Mouse (Mus musculus) kidney, postnatal 25 days (tissue): ENCODE measurements at regions not wholly inside any gene's neighbourhood (a gene's known extent, or its start where the extent isn't known, plus 50 kb on each side); places are given as distances from the start of the nearest gene placed in this dataset.

Experiments
- DNase-seq, 2 experiments: peaks; one replicate each; pipeline ENCODE4 v3.0.0; 2021; ENCODE audit warnings: mixed read lengths in 2 of 2

DNA sequence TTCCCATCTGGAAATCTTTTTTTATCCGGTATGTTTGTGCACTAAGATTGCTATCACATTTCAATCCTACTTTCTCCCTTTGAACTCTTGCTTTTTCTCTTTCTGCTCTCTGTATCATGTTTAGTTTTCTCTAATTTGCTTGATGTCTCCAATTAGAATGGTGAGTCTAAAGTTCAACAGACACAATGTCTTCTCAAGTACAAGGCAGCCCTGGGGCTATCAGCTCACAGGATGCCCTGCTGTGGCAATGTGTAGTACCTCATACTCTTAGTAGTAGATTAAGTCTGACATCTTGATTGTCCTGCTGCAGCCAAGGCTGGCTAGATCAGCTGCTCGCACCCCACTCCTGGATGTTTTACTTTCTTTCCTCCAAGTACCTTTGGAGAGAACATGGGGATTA lies 186.4 kb downstream of the Irs2 start:
- no peak for DNase-seq

DNA sequence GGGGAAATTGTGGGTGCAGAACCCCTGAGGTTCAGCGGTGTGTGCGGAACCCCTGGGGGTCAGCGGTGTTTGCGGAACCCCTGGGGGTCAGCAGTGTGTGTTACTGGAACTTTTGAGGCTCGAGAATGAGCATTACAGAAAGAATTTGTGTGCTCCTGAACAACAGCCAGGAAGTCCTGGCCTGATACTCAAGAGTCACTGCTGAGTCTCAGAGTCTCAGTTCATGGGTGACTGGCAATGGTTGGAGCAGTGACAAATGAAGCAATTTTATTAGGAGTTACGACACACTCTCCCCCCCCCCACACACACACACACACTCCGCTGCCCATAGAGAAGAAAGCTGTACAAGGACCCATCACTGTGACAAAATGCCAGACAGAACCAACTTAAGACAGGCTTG lies 193.8 kb downstream of the Irs2 start:
- DNase-seq, result no peak

DNA sequence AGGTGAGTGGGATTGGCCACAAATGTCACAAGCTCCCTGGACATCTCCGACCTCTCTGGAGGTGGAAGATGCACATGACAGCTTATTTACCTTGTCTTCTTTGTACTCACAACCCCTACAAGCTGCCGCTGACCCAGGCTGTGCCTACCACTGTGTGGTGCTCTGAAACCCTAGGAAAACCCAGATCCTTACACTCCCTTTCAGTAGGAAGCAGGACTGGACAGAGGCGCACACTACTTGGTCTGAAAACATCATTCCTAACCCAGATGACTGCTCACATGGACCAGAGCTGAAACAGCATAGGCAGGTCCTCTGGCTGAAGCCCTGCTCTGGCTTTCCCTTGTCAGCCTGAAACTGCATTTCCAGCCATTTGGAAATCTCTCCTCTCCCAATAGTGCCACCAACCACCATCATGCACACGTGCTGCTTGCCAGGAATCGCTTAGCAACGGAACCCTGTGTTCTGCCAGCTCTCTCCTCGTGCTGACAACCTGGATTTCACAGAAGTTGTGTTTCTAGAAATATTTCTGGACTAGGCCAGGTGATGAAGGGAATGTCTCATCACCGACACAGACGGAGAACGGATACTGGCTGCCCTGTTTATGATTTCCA lies 196.1 kb downstream of the Irs2 start:
- DNase-seq, result no peak

DNA sequence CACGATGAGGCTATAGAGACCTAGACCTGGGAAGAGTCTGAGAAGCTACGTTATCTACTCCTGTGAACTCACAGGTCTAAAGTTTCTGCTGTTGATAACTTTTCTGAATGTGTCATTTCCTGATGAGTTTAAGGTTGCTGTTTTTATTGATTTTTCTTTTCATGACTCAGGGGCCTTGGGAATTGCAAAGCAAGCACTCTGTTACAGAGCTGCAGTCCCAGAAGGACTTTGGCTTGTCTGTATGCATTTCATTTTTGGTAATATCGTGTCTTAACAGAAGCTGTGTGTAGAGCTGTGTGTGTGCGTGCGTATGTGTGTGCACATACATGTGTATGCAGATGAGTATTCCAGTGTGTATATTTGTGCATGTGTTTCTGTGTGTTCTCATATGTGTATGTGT lies 201.2 kb downstream of the Irs2 start:
- DNase-seq, result no peak

DNA sequence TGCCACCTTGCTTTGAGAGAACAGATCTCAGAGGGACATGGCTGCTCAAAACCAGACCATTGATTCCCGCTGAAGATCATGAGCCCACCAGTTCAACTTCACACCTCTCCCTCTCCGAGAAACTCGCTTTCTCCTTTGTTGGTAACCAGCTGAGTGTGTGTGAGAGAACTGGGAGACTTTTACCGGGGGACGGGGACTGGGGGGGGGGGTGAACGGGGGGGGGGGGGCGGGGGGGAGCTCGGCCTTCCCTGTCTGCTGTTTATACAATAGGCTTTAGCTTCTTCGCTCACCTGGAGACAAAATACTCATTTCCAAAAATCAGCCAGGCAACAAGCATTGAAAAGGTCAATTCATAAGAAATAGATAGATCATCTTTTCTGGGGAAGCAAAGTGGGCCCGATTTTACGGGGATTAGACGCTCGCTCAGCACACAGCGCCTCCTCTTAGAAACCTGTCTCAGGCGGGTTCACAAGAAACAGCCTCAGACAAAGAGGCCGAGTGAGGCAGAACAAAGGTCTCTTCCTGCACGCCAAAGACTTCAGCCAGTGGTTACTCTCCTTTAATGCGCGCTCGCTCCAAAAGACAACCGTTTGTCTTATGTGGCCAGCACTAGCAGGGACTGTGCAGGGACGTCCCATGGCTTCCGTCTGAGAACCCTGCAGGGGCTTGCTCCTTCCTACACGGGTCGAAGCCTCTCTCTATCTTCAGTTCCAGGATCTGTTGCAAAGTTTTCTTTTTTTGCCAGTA lies 202.7 kb downstream of the Irs2 start:
- DNase-seq, result peak; percentile 27 to 49

DNA sequence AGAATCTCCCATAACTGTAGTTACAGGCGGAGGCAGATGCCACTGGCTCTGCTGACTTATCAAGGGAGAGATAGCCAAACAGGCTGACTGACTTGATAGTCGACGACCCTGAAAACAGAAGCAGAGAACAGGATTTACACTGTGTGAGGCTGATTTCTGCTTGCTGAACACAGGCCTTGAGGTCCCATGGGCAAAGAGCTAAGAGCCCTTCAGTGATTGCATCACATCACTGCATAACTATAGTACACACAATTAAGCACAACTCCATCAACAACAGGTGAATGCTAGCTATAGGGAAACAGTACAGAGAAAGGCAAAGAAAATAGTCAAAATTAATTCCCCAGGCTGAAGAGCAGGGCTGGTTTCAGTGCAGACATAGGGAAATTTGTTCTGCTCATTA lies 203.3 kb downstream of the Irs2 start:
- DNase-seq, result no peak

DNA sequence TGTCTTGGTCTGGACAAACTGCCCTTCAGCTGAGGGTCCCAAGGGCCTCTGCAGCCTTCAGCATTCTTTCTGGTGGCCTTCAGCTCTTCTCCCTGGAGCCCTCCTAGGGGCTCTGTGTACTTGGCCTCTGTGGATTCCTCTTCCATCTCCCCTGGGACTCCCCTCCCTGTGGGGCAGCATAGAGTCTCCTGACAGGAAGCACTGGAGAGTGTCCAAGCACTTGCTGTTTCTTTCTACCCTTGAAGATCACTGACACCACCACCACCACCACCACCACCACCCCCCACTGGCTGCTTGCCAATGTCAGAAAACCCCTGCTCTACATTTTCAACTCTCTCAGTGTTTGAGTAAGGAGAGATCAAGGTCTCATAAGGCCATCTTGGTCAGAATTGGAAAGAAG lies 206.3 kb downstream of the Irs2 start:
- DNase-seq, result peak; percentile 21 to 39

DNA sequence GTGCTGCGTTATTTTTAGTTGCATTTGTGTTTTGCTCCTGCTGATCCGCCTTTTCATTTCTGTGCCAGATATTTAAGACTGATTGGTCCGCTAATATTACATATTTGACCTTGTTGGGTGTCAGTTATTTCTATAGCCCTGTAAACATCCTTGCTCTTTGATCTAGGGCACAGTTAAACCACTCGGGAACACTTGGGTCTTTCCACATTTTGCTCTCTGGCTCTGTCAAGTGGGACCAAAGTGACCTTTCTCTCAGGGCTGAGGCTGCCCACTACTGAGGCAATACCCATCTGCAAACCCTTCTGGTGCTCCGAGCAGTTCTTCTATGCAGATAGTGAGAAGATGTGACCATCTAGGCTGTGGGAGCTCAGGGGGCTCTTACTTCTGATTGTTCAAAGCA lies 206.7 kb downstream of the Irs2 start:
- DNase-seq, result no peak

DNA sequence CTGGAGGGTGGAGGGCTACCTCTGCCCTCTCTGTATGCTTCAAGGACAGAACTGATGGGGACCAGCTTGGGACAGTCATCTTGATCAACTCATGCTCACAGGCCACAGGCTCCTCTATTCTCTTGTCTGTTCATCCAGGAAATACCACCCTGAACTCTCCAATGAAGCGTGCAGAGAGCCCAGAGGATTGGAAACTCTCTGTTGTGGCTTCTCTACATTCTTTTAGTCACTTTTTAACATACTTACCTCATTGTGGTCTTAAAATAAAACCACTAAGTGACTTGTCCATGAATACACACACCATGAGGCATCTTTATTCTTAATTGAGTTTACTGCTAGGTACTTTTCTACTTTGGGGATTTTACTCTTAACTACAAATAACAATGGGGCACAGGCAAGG lies 209.8 kb downstream of the Irs2 start:
- no peak for DNase-seq

DNA sequence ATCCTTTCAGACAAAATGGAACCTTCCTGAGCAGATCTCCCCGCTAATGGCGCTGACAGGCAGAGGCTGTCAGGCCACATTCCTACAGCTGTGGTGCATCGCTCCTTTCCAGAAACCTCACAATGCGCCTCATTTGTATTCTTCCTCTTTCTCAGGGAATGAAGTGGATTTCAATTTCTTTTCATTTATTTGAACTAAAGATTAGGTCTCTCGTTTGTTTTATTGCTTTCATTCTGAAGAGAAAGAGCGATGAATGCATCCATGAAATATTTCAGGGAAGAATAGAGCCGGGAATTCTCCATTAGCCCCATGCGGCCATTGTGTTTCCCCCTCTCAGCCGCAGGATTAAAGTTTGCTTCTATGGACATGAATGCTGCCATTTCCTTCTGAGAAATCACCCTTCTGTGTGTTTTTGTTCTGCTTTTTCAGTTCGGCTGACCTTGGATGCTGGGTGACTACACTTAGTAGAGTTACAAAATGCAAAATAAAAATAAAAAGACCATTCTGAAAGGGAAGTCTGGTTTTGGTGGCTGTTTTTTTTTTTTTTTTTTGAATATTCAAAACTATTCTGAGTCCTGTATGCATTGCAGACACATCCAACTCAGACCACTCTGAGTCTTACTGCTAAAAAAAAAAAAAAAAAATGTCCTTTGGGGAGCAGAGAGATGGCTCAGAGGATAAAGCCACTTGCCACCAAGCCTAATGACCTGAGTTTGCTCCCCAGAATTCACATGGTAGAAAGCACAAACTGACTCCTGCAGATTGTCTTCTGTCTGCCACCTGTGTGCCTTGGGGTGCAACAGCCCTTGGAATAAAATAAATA lies 213.7 kb downstream of the Irs2 start:
- no peak for DNase-seq

DNA sequence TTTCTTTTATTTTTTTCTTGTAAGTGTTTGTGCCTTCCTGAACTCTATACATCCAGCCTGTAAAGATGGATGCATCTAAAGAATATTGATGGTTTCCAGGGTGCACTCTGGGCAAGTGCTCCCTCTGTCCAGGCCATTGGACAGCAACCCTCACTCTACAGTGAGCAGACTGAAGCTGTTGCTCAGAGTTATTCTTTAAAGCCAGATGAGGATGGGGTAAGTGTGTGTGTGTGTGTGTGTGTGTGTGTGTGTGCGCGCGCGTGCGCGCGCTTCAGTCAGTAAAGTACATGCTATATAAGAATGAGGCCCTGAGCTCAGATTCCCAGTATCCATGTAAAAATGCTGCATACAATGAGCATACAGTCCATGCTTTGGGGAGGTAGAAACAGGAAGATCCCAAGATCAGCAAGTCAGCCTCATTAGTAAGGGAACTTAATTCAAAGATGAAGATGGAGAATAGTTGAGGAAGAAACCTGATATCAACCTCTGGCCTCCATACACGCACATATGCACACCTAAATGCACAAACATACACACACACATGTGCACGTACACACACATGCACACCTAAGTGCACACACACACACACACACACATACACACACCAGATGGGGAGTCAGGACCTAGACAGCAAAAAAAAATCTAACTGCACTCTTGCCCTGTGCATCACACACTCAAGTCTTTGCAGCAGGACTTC lies 214.4 kb downstream of the Irs2 start:
- no peak for DNase-seq

DNA sequence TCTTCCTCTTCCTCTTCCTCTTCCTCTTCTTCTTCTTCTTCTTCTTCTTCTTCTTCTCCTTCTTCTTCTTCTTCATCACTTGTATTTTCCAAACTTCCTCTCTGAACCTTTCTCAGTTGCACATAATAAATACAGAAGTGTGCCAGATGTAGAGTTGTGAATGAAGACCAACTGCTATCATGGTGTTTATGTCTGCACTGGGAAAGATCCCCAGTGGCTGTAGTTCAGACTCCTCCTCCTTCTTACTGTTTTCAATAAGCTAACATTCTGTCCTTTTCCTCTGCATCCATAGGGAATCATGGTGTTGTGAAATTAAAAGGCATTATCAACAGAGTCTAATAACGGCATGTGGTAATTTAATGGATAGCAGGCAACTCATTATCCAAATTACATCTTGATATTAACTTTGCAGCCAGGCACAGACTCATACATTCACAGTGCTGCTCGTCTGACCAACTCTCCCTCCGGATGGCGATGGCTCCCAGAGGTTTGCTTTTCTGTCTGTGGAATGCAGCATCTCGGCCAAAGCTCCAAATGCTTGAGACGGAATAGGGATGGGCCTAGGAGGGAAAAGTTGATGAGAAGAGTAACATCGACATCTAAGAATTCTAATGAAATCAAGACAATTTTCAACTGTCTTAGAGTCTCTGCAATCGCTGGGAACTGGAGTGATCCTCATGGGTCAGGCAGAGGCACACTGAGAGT lies 219.6 kb downstream of the Irs2 start:
- no peak for DNase-seq

DNA sequence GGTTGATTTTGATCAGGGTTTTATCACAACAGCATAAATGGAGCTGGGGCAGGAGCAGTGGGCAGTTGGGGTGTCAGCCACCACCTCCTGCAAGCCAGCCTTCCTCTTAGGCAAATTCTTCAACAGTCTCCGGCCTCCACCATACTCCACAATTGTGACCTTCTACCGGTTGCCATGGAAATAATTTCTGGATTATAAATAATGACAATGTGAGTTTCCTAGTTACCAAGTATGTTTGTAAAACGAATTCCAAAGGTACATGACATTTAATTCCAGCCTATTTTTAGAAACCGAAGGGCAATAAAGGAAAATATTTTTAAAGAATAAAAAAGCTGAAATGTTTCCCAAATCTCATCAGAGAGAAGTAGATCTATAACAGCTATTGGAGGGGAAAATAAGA lies 222.5 kb downstream of the Irs2 start:
- no peak for DNase-seq

DNA sequence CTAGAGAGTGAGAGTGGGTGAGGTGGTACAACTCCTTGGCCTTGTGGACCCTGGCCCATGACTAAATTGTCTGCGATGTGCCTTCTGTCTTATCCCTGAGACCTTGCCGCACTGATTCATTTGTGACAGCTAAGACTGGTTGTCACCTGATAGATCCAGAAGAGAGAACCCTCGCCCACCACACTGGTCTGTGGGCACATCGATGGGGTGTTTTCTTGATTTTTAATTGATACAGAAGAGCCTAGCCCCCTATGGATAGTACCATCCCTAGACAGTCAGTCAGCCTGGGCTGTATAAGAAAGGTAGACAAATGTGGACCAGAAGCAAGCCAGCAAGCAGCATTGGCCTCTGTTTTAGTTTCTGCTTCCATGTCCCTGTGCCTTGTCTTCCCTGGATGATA lies 222.9 kb downstream of the Irs2 start:
- DNase-seq, result no peak

DNA sequence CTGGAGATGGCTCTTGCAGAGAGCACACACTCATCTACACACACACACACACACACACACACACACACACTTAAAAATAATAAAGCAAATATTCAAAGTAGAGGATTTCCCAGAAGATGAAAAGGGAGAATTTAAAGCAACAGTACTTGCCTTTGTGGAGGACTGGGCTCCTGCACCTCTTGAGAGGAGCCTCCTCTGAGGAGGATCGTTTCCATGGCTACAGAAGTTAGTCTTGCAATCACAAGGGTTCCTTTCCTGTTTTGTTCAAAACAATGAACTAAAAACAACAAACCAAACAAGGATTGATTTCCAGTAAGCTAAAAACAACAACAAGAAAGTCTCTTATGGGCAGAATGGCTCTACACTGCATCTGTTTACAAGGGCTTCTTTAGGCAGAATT lies 223.8 kb downstream of the Irs2 start:
- DNase-seq, result no peak

DNA sequence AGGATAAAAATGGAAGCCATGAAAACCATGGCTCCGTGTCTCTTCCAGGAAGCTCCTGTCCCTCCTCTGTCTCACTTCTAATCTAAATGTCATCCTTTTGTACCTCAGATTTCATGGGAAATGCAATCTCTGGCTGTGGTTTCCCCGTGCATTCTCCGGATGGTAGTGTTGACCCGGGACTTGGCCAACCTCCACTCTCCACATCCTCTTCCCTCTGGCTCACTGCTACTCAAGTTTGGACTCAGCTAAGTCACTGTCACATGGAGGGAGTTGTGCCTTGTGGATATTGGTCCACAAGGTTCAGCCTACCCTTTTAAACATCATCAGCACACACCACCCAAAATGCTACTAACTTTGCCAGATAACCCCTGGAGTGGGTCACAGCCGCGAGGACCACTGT lies 226.4 kb downstream of the Irs2 start:
- peak in 1 of 2 experiments; percentile 14 for DNase-seq

DNA sequence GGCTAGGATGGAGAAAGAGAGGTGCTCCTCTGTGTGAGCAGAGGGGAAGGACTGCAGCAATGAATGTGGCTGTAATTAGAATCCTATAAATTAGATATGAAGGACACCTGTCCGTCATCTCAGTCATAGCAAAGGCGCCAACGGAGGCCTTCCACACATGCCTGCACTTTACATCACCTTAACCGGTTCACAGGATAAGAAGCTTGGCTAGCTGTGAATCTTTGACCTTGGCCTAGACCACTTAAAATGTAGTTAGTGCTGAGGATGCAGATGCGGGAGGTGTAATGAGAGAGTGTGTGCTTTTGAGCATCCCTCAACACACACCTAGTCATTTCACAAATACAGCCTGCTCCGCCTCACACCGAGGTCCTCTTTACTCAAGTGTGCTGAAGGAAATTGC lies 228.6 kb downstream of the Irs2 start:
- DNase-seq, result no peak

DNA sequence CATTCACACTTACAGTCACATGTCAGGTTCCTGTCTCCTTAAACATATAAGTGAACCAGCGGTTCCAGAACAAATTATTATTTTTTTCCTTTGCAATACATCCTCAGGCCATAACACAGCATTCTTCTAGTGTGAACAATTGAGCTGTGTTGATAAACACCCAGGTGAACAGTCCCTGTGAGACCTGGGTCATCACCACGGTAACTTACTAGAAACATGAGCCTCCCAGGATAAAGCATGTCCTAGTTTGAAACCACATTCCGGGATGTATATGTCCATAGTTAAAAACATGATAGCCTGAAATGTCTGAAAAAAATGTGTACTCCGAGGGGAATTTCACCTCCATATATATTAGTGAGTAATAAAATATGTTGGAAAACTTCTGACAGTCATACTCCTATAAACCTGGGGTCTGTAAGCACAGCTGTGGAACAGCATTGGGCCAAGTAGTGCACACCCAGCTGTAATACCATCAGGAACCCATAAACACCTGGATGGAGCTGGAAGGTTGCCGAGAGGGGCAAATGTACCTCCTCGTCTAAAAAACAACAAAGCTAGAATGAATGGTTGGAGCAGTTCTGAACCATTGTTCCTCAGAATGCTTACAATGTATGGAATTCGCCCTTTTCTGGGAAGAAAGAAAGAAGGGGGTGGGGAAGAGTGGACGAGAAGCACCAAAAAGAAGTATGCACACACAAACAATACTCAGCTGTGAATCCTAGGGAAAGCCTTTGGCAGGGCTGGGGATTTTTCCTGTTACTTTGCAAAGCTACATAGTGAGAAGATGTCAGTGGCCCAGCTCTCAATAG lies 232.9 kb downstream of the Irs2 start:
- DNase-seq, result no peak

DNA sequence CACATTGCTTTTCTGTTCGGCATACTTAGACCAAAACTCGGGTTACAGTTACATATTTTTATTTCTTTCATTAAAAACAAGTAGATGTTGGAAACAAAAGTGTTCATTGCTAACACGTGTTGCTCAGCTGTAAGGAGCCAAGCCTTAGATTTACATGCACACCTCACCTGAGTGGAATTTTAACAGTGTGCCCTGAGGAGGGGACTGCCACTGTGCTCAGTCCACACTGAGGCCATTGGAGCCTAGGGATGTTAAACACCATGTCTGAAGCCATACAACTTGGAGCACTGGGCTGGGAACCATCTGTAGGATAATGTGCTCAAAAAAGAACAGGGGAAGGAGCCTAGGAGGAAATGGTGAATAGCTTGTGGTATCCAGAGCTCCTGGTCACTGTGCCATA lies 233.5 kb downstream of the Irs2 start:
- DNase-seq, result no peak

DNA sequence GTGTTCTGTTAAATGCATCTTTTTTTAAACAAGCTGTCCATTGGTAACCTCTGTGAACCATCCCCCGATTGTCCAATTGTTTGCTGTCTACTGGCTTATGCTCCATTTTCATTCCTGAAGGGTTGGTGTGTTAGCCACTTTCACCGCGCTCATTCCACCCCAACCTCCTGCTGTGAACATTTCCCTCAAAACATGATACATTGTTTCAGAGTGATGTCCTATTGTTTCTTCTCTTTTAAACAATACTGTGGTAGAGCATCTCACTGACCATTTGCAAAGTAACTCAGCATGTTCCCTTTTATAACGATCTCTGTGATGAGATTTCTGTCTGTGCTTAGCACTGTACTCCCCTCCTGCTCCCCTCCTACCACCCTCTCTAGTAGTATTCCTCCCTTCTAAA lies 240.1 kb downstream of the Irs2 start:
- DNase-seq, result no peak

DNA sequence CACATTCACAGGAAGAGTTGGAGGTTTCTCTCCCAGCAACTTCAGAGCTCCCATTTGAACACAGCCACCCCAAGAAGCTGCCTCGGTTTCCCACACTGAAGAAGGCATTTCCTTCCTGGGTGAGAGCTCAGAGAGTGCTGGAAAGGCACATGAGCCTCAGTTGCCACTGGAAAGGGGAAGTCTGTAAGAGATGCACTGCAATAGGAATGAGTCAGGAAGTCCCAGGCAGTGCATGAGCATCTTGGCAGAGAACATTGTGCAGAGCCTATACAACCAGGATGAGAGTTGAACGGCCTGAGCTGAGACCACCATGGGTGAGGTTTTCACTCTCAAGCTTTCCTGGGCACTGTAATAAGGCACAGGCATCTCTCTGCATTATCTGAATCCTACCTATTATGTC lies 244.4 kb downstream of the Irs2 start:
- no peak for DNase-seq
